Mouse (Mus musculus) embryo, embryonic 10.5 days (tissue): ENCODE measurements around the gene Fbxl19.

Experiments used
- DNase-seq: peaks from one replicate; pipeline ENCODE4 v3.0.0-alpha.2; 2015; ENCODE audit warnings: low spot score

The Fbxl19 gene

DNA sequence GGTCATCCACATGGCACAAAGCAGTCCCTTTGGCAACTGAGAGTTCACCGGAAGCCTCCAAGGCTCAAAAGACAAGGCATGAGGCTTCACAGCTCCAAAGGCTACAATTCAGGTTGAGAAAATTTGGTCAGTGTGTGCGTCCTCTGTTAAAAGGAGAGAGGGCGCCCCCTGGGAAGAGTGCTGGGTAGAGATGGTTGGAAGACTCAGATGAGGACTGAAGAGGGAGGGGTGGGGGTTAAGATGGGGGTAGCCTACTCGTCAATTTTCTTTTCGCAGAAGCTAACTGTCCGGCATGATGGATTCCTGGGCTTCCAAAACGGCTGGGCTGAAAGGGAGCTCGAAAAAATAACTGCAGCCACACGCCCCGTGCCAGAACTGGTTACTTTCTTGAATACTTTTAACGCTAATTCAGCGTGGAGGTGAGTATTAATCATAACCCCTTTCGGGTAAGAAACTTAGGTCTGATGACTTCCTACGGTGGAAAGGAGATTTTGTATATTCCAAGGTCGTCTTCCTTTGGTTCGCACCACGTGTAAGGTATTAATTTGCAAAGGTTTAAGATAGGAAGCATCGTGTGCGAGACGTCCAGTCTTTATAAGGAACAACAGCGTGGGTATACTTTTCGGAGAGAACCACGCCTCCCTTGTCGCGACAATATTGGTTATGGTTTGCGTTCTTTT lies at the start of gene Fbxl19:
Gene Fbxl19, plus strand, starts transcription at position 178 of the 680 bp plus-strand sequence.
- peak; percentile 92 for DNase-seq

DNA sequence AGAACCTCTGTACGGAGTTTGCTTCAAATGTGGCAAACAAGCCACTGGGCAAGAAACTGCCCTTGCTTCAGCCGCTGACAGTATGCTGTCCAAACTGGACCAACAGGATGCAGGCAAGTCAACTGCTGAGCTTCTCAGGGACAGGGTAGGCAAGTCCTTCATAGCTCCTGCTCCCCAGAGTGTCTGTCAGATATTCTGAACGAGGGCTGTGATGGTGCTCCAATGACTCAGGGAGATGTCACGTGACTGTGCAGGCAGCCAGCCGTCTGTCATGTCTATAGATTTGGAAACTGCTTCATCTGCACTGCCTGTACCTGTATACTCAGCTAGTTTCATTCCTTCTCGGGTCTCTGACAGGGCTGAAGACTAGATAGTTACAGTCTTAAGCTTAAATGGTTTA lies 45.4 kb upstream of the Fbxl19 start:
- DNase-seq, result no peak

DNA sequence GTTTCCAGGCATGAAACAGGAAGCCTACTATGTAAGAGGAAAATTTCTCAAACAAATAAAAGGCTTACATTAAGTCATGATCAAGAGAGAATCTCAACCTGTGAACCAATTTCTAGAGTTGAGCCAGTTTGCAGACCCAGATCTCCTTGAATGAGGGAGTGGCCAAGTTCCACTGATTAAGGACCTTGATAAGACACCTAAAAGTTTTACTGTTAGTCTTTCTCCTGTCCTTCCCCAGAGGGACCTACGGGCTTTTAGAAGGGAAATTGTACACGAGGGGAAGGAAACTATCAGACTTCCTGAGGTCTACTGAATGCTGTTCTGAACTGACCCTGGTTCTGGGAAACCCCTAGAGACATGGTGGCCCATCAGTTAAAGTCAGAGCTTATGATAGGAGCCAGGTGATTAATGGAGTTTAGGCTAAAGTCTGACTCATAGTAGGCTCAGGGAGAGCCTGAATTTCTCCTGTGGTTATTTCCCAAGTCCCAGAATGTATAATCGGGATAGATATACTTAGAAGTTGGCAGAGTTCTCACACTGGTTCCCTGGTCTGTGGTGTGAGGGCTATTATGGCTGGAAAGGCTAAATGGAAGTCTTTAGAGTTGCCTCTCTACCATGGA lies 43.5 kb upstream of the Fbxl19 start:
- DNase-seq, result no peak

DNA sequence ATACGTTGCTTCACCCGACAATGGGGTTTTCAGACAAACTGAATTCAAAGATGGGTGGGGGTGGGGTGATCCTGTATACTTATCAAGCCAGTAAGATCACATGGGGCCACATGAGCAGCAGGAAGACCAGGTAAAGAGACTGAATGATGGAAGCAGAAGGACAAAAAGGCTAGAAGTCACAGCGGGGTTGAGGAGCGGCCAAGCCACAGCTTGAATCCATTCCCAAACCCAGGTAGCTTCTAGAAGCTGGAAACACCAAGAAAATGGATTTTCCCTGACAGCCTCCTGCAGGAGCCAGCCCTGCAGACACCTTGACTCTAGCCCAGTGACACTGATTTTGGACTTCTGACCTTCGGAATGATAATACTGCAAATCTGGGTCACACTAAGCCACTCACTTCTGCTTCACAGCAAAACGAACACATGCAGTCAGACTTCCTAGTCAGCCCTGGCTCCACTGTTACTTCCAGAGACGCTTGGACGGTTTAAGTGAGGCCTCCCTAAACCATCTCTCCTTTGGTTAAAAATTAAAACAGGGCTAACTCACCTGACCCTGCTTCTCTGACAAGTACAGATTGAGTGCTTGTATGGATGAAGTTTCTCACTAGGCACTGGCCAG lies 40.7 kb upstream of the Fbxl19 start:
- DNase-seq, result no peak

DNA sequence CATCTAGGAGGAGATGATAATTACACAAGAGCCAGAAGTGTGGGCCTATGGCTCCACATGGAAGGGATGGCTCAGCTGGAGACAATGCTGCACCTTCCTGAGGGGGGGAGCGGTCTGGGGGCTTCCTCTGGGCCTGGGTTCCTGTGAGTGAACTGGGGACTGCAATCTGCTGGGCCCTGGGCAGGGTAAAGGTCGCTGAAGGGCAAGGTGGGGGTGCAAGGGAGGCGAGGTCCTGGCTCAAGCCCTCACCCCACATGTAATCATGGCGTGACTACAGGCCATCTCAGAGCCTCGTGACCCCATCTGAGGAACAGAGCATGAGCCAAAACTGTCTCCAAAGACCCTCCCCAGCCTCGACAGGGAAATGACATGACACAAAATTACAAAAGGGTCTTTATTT lies 39.7 kb upstream of the Fbxl19 start:
- no peak for DNase-seq

DNA sequence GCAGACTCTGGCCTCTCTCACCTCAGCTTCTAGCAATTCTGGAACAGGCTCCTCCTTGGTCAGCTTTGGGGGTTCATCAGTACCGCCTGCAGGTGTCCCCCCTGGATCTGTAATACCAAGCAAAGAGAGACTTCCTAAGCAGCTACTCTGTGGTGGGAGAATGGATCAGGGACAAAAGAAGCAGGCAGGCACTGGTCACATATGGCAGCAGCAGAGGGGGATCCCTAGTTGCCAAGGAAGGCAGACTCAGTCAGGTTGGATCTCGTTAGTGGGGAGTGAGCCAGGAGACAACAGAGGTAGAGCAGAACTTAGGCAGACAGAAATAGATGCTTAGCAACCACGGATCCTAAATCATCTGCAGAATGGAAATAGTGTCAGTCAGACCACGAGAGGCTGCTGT lies 38.6 kb upstream of the Fbxl19 start:
- no peak for DNase-seq

DNA sequence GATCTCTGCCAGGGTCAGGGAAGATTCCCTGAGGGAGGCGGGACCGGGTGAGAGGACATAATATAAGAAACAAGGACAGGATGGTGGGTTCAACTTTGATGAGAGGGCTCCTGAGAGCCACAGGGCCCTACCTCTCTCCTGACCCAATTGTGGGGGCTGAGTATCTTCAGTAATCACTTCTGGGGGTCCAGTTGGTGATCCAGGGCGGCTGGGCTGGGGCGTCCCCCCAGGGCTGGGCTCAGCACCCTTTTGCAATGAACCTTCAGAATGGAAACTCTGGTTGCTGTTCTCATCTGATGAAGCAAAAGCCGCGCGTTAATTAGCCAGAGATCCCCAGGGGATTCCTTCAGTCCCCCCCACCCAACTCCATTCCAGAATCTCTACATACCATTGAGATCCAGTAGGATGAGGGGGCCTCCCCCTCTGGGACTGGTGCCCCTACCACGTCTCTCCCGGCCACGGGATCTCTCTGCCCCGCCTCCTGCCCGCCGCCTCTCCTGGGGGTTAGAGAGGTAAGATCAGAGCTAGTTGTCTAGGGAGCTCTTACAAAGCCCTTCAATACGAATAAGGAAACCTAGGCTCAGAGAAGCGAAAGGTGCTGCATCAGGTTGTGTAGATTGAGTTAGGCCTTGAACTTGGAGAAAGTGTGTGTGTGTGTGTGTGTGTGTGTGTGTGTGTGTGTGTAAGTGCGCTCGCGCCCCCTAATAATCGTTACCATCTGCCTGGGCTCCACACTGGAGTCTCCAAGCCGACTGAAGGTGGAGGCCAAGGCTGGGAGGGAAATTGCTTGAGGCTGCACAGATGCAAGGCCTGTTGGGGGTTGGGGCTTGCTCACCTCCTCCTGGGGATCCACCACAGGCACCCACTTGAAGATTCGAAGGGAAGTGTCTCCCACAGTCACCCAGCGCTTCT lies 37.0 kb upstream of the Fbxl19 start:
- DNase-seq, result peak; percentile 71

DNA sequence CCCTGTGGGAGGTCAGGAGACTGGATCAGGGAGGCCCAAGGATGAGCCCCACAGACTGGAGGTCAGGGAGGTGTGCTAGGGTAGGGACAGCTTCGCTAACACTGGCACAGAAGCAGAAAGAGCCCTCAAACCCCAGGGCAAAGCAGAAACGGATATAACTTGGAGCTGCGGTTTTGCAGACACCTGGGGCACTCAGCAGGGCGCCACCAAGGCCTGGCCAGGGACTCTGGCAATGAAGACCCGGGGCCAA lies 36.5 kb upstream of the Fbxl19 start:
- no peak for DNase-seq

DNA sequence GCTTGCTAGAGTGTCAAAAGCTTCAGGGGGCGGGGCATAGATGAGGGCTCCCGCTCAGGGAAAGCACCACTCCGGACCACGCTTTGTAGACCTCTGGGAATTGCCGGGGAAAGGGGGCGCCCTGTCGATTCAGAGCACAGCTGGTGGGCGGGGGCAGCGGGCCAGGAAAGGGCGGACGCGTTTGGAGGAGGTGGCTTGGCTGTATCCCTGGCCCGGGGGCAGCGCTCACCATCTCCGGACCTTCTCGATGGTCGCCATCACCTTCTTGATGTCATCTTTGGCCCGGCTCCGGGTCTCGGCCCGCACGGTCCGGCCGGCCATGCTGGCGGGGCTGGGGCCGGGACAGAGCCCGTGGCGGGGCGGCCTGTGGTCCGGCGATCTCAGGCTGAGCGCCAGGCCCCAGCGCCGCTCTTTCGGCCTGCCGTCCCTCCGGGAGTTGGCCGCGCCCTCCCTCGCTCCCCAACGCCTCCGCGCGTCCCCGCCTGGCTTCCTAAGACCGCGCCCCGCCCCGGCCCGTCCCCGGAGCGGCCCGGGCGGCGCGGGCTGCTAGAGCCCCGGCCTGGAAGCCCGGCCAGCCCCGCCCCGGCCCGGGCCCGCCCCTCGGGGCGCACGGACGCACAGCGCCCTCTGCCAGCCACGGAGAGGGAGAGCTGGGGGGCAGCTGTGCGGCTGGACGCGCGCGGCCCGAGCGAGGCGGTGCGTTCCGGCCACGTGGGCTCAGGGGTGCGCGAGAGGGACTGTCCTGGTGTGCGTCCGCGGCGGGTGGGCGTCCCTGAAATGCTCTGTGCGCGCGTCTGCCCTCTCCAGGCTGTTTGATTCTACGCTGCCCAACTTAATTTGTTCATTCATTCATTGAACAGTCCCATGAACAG lies 35.9 kb upstream of the Fbxl19 start, which contains the start of gene Bcl7c:
Gene Bcl7c, minus strand, starts transcription at position 727 of the 872 bp plus-strand sequence.
- DNase-seq, result peak; percentile 98

DNA sequence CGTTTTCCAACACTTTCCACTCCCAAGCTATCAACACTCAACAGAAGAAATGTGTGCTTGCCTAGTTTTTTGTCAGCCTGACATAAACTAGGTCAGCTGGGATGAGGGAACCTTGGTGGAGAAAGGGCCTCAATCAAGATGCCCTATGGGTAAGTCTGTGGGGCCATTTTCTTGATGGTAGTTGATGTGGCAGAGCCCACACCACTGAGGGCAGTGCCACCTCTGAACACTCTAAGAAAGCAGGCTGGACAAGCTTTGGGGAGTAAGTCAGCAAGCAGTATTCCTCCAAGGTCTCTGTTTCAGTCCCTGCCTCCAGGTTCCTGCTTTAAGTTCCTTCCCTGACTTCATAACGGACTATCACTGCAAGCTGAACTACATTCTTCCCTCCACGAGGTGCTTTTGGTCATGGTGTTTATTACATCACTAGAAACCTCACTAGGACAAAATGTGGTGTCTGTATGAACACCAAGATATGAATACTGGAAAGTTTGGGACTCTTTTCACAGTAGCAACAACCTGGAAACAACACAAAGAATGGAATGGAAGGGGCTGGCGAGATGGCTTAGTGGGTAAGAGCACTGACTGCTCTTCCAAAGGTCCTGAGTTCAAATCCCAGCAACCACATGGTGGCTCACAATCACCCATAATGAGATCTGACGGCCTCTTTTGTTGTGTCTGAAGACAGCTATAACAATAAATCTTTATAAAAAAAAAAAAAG lies 34.9 kb upstream of the Fbxl19 start:
- no peak for DNase-seq

DNA sequence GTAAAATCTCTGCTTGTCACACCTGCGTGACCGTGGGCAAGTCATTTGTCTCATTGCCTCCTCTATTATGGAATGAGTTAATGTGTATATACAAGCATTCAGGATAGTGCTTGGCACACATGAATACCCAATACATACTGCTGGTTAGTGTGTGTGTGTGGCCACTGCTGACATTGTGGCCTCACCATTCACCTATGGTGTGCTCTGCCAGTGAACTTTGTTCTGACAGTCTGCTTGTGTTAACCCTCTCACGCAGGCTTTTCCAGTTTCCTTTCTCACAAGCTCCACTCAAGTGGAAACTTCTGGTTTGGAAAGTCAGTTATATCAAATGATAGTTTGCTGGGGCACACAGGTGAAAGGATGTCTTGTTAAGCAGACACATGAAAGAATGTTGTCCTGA lies 33.3 kb upstream of the Fbxl19 start:
- no peak for DNase-seq

DNA sequence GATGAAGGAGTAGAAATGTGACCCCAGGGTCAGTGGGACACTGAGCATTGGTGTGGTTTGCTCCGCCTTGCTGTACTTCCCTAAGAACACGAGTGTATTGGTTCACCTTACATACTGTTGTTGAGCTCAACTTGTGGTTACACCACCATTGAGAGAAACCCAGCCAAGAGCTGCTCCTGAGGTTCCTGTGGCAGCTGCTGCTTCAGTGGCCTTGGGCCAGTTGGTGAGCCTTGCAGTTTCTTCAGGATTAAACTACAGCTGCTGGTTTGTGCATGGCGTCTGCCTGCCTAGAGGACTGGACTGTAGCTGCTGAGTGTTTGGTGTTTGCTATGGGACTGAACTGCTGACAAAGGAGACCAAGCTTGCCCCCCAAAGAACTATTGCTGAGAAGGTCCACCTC lies 32.9 kb upstream of the Fbxl19 start:
- no peak for DNase-seq

DNA sequence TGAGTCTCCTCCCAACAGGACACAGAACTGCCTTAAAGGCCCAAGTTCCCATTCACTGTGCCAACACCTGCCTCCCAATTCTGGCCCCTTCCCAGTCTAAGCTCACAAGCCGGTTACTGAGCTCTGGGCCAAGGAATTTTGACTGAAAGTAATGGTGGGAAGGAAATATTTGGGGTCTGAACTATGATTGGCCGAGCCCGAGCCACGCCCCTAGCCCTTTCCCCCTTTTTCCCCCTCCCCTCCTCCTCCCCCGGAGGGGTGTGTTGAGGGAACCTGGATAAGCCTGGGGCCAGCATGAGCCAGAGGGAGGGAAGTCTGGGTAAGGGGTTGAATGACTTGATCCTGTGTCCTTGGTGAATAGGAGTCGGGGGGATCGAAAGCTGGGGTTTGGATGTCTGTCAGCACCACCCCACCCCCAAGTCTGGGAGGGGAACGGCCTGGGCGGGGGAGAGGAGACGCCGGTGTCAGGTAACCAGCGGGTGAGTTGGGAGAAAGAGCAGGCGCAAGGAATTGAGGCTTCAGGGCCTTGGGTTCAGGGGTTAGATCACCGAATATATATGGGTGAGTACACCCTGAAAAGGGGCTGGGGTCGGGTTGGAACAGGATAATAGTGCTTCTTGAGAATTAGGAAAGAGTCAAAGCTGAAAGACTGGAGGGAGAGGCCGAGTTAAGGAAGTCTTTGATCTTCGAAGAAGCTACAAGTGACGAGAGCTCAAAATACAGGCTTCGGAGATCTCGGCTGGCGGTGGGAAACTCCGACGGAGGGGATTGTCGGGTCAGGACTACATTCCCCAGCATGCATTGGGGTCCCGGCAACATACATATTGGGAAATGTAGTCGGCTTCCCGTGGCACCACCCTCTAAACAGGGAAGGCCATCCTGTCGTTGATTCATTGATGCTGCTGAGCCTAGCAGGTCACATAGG lies 31.6 kb upstream of the Fbxl19 start, which contains the start of gene Ctf1:
Gene Ctf1, plus strand, starts transcription at position 276 of the 925 bp plus-strand sequence.
- DNase-seq, result peak; percentile 94

DNA sequence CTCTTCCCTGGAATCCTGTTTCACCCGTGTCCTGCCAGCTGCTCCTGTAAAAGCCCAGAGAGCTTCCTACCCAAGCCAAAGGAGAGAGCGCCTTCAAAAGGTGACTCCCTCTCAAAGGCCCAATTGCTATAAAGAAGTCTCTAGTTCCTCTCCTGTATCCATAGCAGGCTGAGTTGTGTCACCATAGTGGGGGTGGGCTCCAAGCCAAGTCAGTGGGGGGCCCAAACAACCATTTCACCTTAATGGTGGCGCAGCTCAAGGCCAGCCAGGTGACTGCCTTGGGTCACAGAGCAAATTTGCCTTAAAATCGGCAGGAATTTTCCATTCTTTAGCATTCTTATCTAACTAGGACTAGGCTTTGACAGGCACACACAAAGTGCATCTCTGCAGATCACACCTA lies 29.5 kb upstream of the Fbxl19 start:
- no peak for DNase-seq

DNA sequence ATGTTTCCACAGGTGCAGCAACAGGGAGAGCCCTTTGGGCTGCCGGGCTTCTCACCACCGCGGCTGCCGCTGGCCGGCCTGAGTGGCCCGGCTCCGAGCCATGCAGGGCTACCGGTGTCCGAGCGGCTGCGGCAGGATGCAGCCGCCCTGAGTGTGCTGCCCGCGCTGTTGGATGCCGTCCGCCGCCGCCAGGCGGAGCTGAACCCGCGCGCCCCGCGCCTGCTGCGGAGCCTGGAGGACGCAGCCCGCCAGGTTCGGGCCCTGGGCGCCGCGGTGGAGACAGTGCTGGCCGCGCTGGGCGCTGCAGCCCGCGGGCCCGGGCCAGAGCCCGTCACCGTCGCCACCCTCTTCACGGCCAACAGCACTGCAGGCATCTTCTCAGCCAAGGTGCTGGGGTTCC lies 27.4 kb upstream of the Fbxl19 start:
- DNase-seq, result peak; percentile 76

DNA sequence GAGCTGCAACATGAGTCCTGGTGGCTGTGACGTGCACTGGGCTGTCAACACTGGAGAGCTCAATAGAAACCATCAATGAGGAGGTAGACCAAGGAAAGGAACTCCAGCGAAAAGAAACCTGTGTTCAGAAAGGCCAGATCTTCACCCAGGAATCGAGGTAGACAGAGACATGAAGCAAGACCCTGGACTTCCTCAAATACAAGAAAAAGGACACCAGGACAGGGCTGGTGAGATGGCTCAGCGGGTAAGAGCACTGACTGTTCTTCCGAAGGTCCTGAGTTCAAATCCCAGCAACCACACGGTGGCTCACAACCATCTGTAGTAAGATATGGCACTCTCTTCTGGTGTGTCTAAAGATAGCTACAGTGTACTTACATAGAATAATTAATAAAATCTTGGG lies 26.0 kb upstream of the Fbxl19 start:
- no peak for DNase-seq

DNA sequence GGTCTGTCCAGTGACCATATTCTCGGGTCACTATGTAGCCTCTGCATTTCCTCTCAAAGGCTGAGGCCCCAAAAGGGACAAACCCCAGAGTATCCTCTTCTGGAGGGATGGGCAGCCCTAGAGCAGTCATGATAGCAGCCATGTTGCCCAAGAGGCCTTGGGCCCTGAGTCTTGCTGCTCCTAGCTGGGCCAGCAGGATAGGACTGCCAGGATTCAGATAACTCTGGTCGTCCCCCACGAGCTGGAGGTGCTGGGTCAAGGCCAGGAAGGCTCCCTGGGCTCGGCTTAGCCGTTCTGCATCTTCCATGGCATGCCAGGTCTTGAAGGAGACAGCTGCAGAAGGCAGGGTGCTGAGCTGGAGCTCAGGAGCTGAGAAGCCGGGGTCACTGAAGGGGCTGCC lies 25.1 kb upstream of the Fbxl19 start:
- no peak for DNase-seq

DNA sequence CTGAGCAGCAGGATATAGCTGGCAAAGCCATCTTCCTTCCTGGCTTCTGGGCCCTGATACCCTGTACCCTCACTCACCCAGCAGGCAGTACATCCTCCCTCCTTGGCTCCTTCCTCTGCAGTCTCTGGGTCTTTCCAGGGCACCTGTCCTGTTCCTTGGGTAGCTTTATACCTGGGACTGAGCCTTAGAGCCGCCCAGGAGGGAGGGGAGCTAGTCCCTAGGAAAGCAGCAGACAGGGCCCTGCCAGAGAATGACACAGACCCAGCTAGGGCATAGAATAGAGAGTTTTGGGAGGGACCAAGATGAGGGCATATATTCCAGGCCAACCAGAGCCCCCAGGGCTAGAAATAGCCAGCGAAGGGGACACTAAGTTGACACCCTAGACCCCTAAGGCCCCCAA lies 18.9 kb upstream of the Fbxl19 start:
- DNase-seq, result no peak

DNA sequence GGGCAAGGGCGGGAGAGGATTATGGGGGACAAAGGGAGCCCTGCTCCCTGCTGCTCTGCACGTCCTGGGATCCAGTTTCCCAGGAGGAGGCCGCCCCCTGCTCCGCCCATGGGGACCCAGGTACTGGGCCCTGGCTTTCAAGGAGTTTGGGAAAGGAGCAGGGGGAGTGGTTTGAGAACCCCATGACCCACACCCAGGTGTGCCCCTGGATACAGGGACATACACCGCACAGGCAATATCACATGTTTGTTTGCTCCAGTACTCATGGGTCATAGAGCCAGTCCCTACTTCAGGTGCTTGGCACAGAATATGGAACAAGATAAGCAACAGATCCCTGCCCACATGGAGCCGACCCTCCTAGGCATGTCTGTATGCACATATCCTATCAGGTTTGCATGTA lies 18.4 kb upstream of the Fbxl19 start:
- DNase-seq, result no peak

DNA sequence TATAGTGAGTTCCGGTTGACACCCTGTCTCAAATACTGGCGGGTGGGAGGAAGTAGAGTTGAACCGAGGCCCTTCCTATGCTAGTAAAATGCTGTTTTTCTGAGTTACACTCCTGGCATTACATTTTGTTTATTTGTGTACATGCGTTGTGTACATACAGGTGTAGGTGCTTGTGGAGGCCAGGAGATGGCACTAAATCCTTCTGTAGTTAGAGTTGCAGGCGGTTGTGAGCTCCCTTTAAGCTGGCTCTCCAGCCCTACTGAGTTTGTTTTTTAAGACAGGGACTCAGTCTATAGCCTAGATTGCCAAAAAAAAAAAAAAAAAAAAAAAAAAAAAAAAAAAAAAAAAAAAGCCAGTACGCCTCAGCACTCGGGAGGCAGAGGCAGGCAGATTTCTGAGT lies 16.4 kb upstream of the Fbxl19 start:
- DNase-seq, result no peak
